Mouse (Mus musculus) kidney, postnatal 10 days (tissue): ENCODE data around the gene Ivns1abp.
"Not testable (repeated sequence)": the region's sequence is repeated elsewhere in the genome, so short reads cannot be mapped to it uniquely, and the experiment has no call there.

Source experiments
- DNase-seq: peaks from one replicate; pipeline ENCODE4 v3.0.0; 2021; ENCODE audit warnings: mixed read lengths

Ivns1abp gene

DNA sequence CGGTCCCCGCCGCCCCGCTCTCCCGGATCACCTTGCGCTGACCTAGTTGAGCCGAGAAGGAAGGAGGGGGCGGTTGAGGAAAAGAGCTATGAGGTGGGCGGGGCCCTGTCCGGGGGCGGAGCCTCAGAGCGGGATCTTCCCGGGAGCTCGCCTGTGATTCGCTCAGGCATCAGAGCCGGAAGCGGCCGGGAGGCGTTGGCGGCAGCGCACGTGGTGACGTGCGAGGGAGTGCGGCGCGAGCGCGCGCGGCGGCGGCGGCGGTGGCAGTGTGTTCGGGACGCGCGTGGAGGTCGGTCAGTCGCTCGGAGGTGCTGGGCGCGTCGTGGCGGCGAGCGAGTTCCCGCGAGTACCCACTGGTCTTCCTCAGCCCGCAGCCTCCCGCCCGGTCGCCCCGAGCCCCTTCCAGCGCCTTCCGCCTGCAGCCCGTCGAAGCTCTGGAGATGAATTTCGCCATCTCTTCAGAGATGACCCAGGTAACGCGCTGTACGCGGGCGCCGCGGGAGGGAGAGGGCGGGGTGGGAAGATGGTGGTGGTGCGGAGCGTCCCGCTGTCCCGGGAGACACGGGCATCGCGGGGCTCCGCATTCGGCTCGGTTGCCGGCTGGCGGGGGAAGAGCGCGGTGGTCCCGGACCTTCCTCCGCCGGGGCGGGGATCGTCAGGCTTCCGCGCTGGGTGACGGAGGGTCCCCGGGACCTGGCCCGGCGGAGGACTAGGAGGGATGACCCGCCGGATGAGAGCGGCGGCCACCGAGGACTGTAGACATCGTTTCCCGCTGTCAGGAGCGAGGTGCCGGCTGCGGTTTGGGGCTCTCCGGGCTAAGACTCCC lies at the start of gene Ivns1abp:
Ivns1abp (plus strand) TSS at position 195 of the 826 bp plus-strand sequence.
- peak; percentile 99 for DNase-seq

GRCm38 (mm10) chr1:151295486-151295885 lies 48.8 kb upstream of the Ivns1abp start:
- no peak for DNase-seq

DNA sequence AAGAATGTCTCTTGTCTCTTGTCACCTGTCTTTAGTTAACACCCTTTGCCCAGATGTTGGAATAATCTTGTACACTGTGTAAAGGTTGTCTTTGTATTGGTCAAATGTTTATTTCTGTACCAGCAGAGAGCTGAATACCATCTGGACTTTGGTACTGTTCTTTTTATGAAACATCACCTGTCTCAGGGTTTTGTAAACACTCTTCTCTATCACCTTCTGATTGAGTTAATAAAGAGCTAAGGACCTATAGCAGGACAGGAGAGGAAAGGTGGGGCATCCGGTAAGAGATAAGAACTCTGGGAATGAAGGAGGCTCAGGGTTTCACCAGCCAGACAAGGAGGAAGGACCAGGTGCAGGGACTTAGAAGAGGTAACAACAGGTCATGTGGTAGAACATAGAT lies 47.7 kb upstream of the Ivns1abp start:
- no peak for DNase-seq

DNA sequence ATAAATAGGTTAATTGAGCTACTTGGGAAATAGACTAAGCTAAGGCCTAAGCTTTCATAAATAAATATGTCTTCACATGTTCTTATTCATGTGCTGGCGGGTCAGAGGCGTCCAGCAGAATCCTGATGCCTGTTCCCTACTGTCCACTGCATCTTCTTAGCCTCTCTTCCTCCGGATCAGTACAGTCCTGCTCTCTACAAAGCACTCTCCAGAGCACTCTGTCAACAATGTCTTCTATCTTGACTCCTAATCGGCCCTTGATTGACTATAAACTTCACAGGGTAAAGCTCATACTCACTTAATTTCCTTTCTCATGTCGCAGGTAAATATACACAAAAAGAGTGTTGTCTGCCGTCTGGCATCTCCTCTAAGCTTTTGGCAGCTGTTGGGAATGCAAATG lies 47.3 kb upstream of the Ivns1abp start:
- no peak for DNase-seq

- no peak for DNase-seq
These were observed 46.7 kb upstream of the Ivns1abp start for GRCm38 (mm10) chr1:151297596-151297995.

- no peak for DNase-seq
These were observed 42.8 kb upstream of the Ivns1abp start for GRCm38 (mm10) chr1:151301456-151301855.

- DNase-seq, result no peak
These were observed 42.4 kb upstream of the Ivns1abp start for GRCm38 (mm10) chr1:151301904-151302303.

DNA sequence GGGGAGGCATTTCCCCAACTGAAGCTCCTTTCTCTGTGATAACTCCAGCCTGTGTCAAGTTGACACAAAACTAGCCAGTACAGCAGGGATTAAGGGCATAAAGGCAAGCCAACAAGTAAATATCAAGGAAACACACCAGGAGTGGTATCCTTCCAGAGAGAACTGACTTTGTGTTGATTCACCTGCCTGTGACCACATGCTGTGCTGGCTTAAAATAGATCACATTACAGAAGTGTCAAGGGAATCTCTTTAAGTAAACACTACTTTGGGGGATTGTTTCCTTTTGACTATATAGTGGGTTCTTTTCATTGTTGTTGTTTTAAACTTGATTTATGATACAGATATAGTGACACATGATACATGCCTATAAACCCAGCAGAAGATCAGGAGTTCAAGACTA lies 41.0 kb upstream of the Ivns1abp start:
- DNase-seq, result no peak

- DNase-seq, result not testable (repeated sequence)
These were observed 39.3 kb upstream of the Ivns1abp start for GRCm38 (mm10) chr1:151305001-151305400.

- no peak for DNase-seq
These were observed 37.2 kb upstream of the Ivns1abp start for GRCm38 (mm10) chr1:151307059-151307458.

DNA sequence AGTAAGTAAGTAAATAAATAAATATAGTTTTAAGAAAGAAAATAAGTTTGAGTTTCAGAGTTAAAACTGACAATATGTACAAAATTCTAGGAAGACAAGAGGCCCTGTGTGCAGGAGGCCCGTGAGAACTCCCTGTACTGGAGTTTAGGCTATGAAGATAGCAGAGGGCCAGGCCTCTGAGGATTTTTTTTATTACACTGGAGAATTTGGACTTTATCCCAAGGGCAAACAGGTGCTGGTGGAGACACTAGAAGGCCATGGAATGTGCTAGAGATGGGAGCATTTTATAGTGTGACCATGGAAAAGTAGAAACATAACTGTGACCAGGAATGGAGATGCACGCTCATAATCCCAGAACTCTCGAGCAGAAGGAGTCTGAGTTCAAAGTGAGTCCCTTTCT lies 36.5 kb upstream of the Ivns1abp start:
- no peak for DNase-seq

GRCm38 (mm10) chr1:151308508-151308907 lies 35.8 kb upstream of the Ivns1abp start:
- no peak for DNase-seq

DNA sequence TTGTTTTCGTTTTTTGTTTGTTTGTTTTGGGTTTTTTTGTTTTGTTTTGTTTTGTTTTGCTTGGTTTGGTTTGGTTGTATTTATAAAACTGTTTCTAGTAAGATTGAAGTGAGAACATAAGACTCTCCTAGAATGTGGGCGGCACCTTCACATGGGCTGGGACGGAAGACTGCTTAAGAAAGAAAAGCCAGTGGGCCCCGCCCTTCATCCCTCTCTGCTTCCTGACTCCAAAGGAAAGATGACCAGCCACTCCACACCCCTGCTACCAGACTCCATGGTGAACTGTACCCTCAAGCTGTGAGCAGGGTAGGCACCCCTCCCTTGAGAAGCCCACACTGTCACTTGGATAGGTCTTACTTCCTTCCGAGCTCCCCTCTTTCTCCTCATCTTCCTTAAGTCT lies 33.8 kb upstream of the Ivns1abp start:
- DNase-seq, result no peak

DNA sequence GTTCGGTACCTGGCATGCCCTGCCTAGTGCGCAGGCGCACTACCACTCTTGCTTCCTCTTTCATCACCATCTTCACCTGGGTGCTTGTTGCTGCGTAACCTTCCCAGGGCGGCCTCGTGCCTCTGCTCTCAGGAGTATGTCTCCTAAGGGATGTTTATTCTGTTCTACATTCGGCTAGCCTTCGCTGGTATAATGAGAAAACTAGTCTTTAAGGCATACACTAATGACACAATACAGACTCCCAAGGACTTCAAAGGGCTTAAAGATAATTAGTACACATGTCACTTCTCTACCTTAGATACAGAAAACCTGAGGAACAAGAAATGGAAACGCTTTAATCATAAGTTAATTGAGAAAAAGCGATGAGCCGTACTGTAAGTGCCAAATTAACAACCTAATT lies 32.9 kb upstream of the Ivns1abp start:
- no peak for DNase-seq

DNA sequence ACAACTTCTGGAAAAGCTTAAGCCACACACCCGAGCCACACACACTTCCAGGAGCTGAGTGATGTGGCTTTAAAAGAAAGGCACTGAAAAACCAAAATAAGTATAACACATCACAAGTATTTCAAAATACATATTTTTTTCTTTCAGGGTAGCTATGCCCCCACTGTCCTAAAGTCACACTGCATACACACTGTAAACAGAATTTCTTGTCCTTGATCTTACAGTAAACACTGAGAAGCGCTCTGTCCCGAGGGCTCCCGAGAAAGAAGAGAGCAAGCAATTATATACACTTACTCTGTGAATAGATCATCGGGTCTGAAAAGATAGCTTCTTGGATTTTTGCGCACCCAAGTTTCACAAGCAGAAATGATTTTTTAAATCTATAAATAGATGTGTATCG lies 25.0 kb upstream of the Ivns1abp start:
- no peak for DNase-seq

DNA sequence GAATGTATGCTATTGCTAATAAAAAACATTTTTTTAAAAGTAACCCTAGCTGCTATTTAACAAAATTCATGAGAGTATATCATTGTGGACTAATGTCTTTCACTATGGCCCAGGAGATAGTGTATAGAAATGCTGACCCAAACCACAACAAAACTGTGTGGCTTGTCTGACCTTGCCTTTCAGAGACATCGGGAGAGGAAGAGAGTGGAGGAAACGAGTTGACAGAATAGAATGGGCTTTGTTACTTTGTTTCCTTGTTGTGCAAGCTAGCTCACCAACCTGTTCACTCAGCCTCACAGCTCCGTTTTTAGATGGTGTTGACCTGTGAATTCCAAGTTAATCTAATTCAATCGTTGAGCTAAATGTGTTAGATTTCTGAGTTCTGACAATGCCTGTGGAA lies 23.9 kb upstream of the Ivns1abp start:
- DNase-seq, result no peak

GRCm38 (mm10) chr1:151325328-151325727 lies 18.9 kb upstream of the Ivns1abp start:
- no peak for DNase-seq

- DNase-seq, result no peak
These were observed 15.8 kb upstream of the Ivns1abp start for GRCm38 (mm10) chr1:151328341-151329097.

GRCm38 (mm10) chr1:151329601-151330000 lies 14.7 kb upstream of the Ivns1abp start:
- DNase-seq, result no peak

GRCm38 (mm10) chr1:151332819-151333218 lies 11.5 kb upstream of the Ivns1abp start:
- no peak for DNase-seq

GRCm38 (mm10) chr1:151338234-151338633 lies 6.0 kb upstream of the Ivns1abp start:
- no peak for DNase-seq

DNA sequence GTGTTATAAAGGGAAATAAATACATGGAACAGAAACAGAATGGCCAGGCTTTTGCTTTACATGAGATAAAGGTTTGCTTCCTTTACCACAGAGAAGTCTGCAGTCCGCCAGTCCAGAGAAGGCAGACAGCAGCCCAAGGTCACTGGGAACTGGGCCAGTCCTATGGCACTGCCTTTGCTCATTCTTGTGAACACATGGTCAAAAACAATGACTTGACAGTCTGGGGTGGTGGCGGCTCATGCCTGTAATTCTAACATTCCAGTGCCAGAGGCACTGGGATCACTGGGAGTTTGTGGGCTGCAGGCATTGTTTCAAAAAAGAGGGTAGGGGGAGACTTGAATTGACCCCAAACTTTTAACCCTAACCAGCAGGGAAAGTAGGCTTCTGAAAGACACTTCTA lies 5.3 kb upstream of the Ivns1abp start:
- DNase-seq, result peak; percentile 69

GRCm38 (mm10) chr1:151341321-151342044 lies 2.8 kb upstream of the Ivns1abp start:
- no peak for DNase-seq
